Mouse (Mus musculus) erythroblast, adult 5-6 weeks (primary cell): ENCODE data around the gene Gm16253. TPM values are rescaled to one million over a fixed set of nuclear protein-coding genes. Genes with fewer than 3 reads are reported as not detected.

Experiments used
- total RNA-seq, 2 experiments: library from RNA; stranded (forward) in 1 of 2; stranded (reverse) in 1 of 2; fragments of 150-400 nt in 1 of 2; fragments of 200-764, 138-1000 nt in 1 of 2; gene quantifications; 2 replicates each; pipeline versions ENCODE4 v1.2.3 to v1.2.4; 2015 to 2017; ENCODE audit warnings: low replicate concordance in 2 of 2

Gene Gm16253
- total RNA-seq, 2 experiments from 2014 or later: not detected

Other genes starting within 250 kb of the Gm16253 start
- gene BC107364, start 124.7 kb upstream of the Gm16253 start, total RNA-seq (2015; ENCODE audit: low replicate concordance): not detected in 2 replicates
- gene BC107364, start 124.7 kb upstream of the Gm16253 start, total RNA-seq (2017; ENCODE audit: low replicate concordance): not detected in 2 replicates
- gene Hfe2, start 51.8 kb upstream of the Gm16253 start, total RNA-seq (2015; ENCODE audit: low replicate concordance): not detected in 2 replicates
- 0.17 TPM in 1 of 2 replicates, not detected in the other for gene Hfe2, start 51.8 kb upstream of the Gm16253 start, total RNA-seq (2017; ENCODE audit: low replicate concordance)
- gene Txnip, start 19.0 kb upstream of the Gm16253 start, total RNA-seq (2015; ENCODE audit: low replicate concordance): 125 and 174 TPM in 2 replicates
- gene Txnip, start 19.0 kb upstream of the Gm16253 start, total RNA-seq (2017; ENCODE audit: low replicate concordance): 113 and 122 TPM in 2 replicates
- 7.3 and 17.7 TPM in 2 replicates for gene Polr3gl, start 17.2 kb downstream of the Gm16253 start, total RNA-seq (2015; ENCODE audit: low replicate concordance)
- 3.9 and 16.5 TPM in 2 replicates for gene Polr3gl, start 17.2 kb downstream of the Gm16253 start, total RNA-seq (2017; ENCODE audit: low replicate concordance)
- gene Ankrd34a, start 19.7 kb downstream of the Gm16253 start, total RNA-seq (2015; ENCODE audit: low replicate concordance): not detected in 2 replicates
- not detected in 2 replicates for gene Ankrd34a, start 19.7 kb downstream of the Gm16253 start, total RNA-seq (2017; ENCODE audit: low replicate concordance)
- gene Lix1l, start 24.2 kb downstream of the Gm16253 start, total RNA-seq (2015; ENCODE audit: low replicate concordance): not detected in 2 replicates
- not detected in 2 replicates for gene Lix1l, start 24.2 kb downstream of the Gm16253 start, total RNA-seq (2017; ENCODE audit: low replicate concordance)
- 25.3 and 30.4 TPM in 2 replicates for gene Rbm8a, start 52.9 kb downstream of the Gm16253 start, total RNA-seq (2015; ENCODE audit: low replicate concordance)
- gene Rbm8a, start 52.9 kb downstream of the Gm16253 start, total RNA-seq (2017; ENCODE audit: low replicate concordance): 16.4 and 18.5 TPM in 2 replicates
- gene Pex11b, start 58.4 kb downstream of the Gm16253 start, total RNA-seq (2015; ENCODE audit: low replicate concordance): 7.7 and 22.1 TPM in 2 replicates
- gene Pex11b, start 58.4 kb downstream of the Gm16253 start, total RNA-seq (2017; ENCODE audit: low replicate concordance): 2.6 and 7.1 TPM in 2 replicates
- gene Gm42957, start 58.5 kb downstream of the Gm16253 start, total RNA-seq (2015; ENCODE audit: low replicate concordance): not detected in 2 replicates
- gene Gm42957, start 58.5 kb downstream of the Gm16253 start, total RNA-seq (2017; ENCODE audit: low replicate concordance): not detected in 2 replicates
- not detected in 2 replicates for gene Itga10, start 68.6 kb downstream of the Gm16253 start, total RNA-seq (2015; ENCODE audit: low replicate concordance)
- 0.14 and 1.4 TPM in 2 replicates for gene Itga10, start 68.6 kb downstream of the Gm16253 start, total RNA-seq (2017; ENCODE audit: low replicate concordance)
- not detected in 2 replicates for gene Ankrd35, start 93.1 kb downstream of the Gm16253 start, total RNA-seq (2015; ENCODE audit: low replicate concordance)
- gene Ankrd35, start 93.1 kb downstream of the Gm16253 start, total RNA-seq (2017; ENCODE audit: low replicate concordance): not detected in 2 replicates
- gene Pias3, start 119.4 kb downstream of the Gm16253 start, total RNA-seq (2015; ENCODE audit: low replicate concordance): 3.8 and 11.0 TPM in 2 replicates
- gene Pias3, start 119.4 kb downstream of the Gm16253 start, total RNA-seq (2017; ENCODE audit: low replicate concordance): 2.2 and 3.2 TPM in 2 replicates
- not detected in 2 replicates for gene Nudt17, start 131.6 kb downstream of the Gm16253 start, total RNA-seq (2015; ENCODE audit: low replicate concordance)
- gene Nudt17, start 131.6 kb downstream of the Gm16253 start, total RNA-seq (2017; ENCODE audit: low replicate concordance): not detected in 2 replicates
- gene Polr3c, start 150.6 kb downstream of the Gm16253 start, total RNA-seq (2015; ENCODE audit: low replicate concordance): 11.3 and 15.9 TPM in 2 replicates
- 12.8 and 13.7 TPM in 2 replicates for gene Polr3c, start 150.6 kb downstream of the Gm16253 start, total RNA-seq (2017; ENCODE audit: low replicate concordance)
- 33.4 and 41.6 TPM in 2 replicates for gene Rnf115, start 150.7 kb downstream of the Gm16253 start, total RNA-seq (2015; ENCODE audit: low replicate concordance)
- gene Rnf115, start 150.7 kb downstream of the Gm16253 start, total RNA-seq (2017; ENCODE audit: low replicate concordance): 32.6 and 38.3 TPM in 2 replicates